Mouse (Mus musculus) intestine, embryonic 14.5 days (tissue): ENCODE measurements around the gene Ccl25. TPM values are rescaled to one million over a fixed set of nuclear protein-coding genes. Genes with fewer than 3 reads are reported as not detected.
"Not testable (repeated sequence)": the region's sequence is repeated elsewhere in the genome, so short reads cannot be mapped to it uniquely, and the experiment has no call there.

Experiments used
- ATAC-seq: fragments of 200-750 bp; cut with Nextera tagmentation; replicated peaks from 2 replicates; pipeline ENCODE4 v1.8.0; 2017; ENCODE audit warnings: low read depth, moderate number of reproducible peaks, moderate TSS enrichment, moderate library complexity; ENCODE audit not compliant: low FRiP score, low TSS enrichment
- DNase-seq: peaks from one replicate; pipeline ENCODE4 v3.0.0-alpha.2; 2018; ENCODE audit warnings: low spot score
- H3K27ac ChIP-seq: fragments of 300-500 bp; sonication (generic); 2 replicates; pipeline ENCODE4 v1.5.1; 2014; ENCODE audit warnings: low read depth, mild to moderate bottlenecking, control low read depth
- H3K27me3 ChIP-seq: fragments of 300-500 bp; sonication (generic); replicated peaks from 2 replicates; pipeline ENCODE4 v1.6.1; 2014; ENCODE audit warnings: low read length, control low read depth; ENCODE audit not compliant: control insufficient read depth, insufficient read depth
- H3K36me3 ChIP-seq: fragments of 300-500 bp; sonication (generic); 2 replicates; pipeline ENCODE4 v1.6.1; 2014; ENCODE audit warnings: low read length, control low read depth; ENCODE audit not compliant: control insufficient read depth, insufficient read depth
- H3K4me1 ChIP-seq: fragments of 300-500 bp; sonication (generic); replicated peaks from 2 replicates; pipeline ENCODE4 v1.6.1; 2014; ENCODE audit warnings: low read length, control low read depth, mixed read lengths; ENCODE audit not compliant: control insufficient read depth, insufficient read depth
- H3K4me2 ChIP-seq: fragments of 300-500 bp; sonication (generic); 2 replicates; pipeline ENCODE4 v1.6.1; 2014; ENCODE audit warnings: low read length
- H3K4me3 ChIP-seq: fragments of 300-500 bp; sonication (generic); 2 replicates; pipeline ENCODE4 v1.5.1; 2014; ENCODE audit warnings: low read depth, low read length, control low read depth, mixed read lengths
- H3K9ac ChIP-seq: fragments of 300-500 bp; sonication (generic); 2 replicates; pipeline ENCODE4 v1.6.1; 2014; ENCODE audit warnings: mild to moderate bottlenecking, low read length
- H3K9me3 ChIP-seq: fragments of 300-500 bp; sonication (generic); 2 replicates; pipeline ENCODE4 v1.6.1; 2016; ENCODE audit warnings: low read length, control low read depth; ENCODE audit not compliant: control insufficient read depth
- WGBS: fragments of 180-500 bp; shearing (Covaris S2); extraction: QIAGEN DNeasy Blood & Tissue Kit; methylation state at CpG from one replicate; pipeline ENCODE4 v1.1.7; 2014; 5-methylcytosine and 5-hydroxymethylcytosine counted together
- polyA plus RNA-seq: library from polyadenylated mRNA; unstranded; fragments of >200 nt; fragmentation: Nextera tagmentation; extraction: Ambion mirVana; gene quantifications from 2 replicates; pipeline ENCODE4 v1.2.1, GENCODE M21; 2014

Ccl25 gene
- polyA plus RNA-seq, 1 experiment from 2014 or later: 24.9 TPM

GRCm38 (mm10) chr8:4367808-4368207 lies 42.8 kb downstream of the Ccl25 start:
- H3K27ac ChIP-seq: no peak overlapping the region
- H3K4me1 ChIP-seq: no peaks in the 10 kb centered on the region
- DNase-seq (no peak), ATAC-seq (no peak)
- H3K4me2 ChIP-seq: no peak overlapping the region
- H3K9me3 ChIP-seq: 0 out of 2 replicates have a peak, but pooled peaks cover 3% of the 10 kb centered on the region
- no peaks in the 10 kb centered on the region for H3K36me3 ChIP-seq
- no peak overlapping the region for H3K4me3 ChIP-seq
- WGBS: 87% methylated on average over 11 of the region's 11 CpGs
- H3K9ac ChIP-seq: no peak overlapping the region
- no peaks in the 10 kb centered on the region for H3K27me3 ChIP-seq

- no peak overlapping the region for H3K9ac ChIP-seq
- 87% methylated on average over 4 of the region's 4 CpGs for WGBS
These were observed 43.5 kb downstream of the Ccl25 start for GRCm38 (mm10) chr8:4368470-4368869.

GRCm38 (mm10) chr8:4370078-4370477 lies 45.1 kb downstream of the Ccl25 start:
- DNase-seq: peak; percentile 55
- no peak overlapping the region for H3K4me2 ChIP-seq
- H3K27me3 ChIP-seq: no peaks in the 10 kb centered on the region
- no peak overlapping the region for H3K9ac ChIP-seq
- H3K27ac ChIP-seq: no peak overlapping the region
- ATAC-seq: no peak
- WGBS: 49% methylated on average over 2 of the region's 2 CpGs
- H3K9me3 ChIP-seq: 0 out of 2 replicates have a peak, but pooled peaks cover 3% of the 10 kb centered on the region
- no peak overlapping the region for H3K4me3 ChIP-seq
- no peaks in the 10 kb centered on the region for H3K4me1 ChIP-seq
- no peaks in the 10 kb centered on the region for H3K36me3 ChIP-seq

More at GRCm38 (mm10) chr8:4368470-4368869, 43.5 kb downstream of the Ccl25 start:
- Histone ChIP-seq H3K27ac (no peak overlapping the region), H3K4me3 (no peak overlapping the region), H3K4me2 (no peak overlapping the region), H3K9me3 (0 out of 2 replicates have a peak, but pooled peaks cover 3% of the 10 kb centered on the region), H3K36me3 (no peaks in the 10 kb centered on the region), H3K27me3 (no peaks in the 10 kb centered on the region), H3K4me1 (no peaks in the 10 kb centered on the region)
- ATAC-seq (no peak), DNase-seq (no peak)

DNA sequence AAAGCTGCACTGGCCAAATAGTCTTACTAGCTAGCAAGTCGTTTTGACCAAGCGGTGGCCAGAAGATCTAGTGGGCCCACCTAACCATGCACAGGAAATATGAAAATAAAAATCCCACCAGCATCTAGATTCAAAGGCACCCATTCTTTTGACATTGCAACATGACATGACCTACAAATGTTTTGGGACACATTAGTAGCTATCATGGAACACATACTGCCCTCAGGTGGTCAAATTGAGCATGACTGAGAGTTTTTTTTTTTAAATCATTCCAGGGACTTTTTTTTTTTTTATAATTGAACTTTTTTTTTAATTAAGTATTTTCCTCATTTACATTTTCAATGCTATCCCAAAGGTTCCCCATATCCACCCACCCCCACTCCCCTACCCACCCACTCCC lies 47.6 kb downstream of the Ccl25 start:
- H3K9ac ChIP-seq: no peak overlapping the region
- no peak for DNase-seq
- 86% methylated on average over 2 of the region's 2 CpGs for WGBS
- no peak overlapping the region for H3K4me2 ChIP-seq
- no peaks in the 10 kb centered on the region for H3K27me3 ChIP-seq
- H3K4me3 ChIP-seq: no peak overlapping the region
- no peak overlapping the region for H3K27ac ChIP-seq
- ATAC-seq: no peak
- H3K4me1 ChIP-seq: no peaks in the 10 kb centered on the region
- no peaks in the 10 kb centered on the region for H3K36me3 ChIP-seq
- H3K9me3 ChIP-seq: no peaks in the 10 kb centered on the region

DNA sequence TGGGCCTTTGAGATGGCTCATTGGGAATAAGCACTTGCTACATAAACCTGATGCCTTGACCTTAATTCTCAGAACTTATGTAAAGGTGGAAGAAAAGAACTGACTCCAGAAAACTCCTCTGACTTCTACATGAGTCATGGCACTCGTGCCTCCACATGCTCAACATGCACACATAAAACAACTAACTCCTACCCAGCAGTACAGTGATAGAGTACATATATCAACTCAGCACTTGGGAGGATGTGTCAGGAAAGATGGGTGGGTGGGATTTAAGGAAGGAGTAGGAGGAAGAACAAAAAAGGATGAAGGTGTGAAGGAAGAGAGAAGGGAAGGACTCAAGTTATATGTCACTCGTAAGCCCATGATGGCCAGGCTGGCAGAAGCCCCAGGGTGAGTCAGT lies 76.4 kb downstream of the Ccl25 start:
- no peaks in the 10 kb centered on the region for H3K36me3 ChIP-seq
- DNase-seq: no peak
- H3K9me3 ChIP-seq: no peaks in the 10 kb centered on the region
- H3K4me2 ChIP-seq: no peak overlapping the region
- H3K4me1 ChIP-seq: no peaks in the 10 kb centered on the region
- H3K27me3 ChIP-seq: no peaks in the 10 kb centered on the region
- no peak overlapping the region for H3K4me3 ChIP-seq
- WGBS: 87% methylated on average over 2 of the region's 2 CpGs
- no peak overlapping the region for H3K9ac ChIP-seq
- no peak for ATAC-seq
- H3K27ac ChIP-seq: no peak overlapping the region

DNA sequence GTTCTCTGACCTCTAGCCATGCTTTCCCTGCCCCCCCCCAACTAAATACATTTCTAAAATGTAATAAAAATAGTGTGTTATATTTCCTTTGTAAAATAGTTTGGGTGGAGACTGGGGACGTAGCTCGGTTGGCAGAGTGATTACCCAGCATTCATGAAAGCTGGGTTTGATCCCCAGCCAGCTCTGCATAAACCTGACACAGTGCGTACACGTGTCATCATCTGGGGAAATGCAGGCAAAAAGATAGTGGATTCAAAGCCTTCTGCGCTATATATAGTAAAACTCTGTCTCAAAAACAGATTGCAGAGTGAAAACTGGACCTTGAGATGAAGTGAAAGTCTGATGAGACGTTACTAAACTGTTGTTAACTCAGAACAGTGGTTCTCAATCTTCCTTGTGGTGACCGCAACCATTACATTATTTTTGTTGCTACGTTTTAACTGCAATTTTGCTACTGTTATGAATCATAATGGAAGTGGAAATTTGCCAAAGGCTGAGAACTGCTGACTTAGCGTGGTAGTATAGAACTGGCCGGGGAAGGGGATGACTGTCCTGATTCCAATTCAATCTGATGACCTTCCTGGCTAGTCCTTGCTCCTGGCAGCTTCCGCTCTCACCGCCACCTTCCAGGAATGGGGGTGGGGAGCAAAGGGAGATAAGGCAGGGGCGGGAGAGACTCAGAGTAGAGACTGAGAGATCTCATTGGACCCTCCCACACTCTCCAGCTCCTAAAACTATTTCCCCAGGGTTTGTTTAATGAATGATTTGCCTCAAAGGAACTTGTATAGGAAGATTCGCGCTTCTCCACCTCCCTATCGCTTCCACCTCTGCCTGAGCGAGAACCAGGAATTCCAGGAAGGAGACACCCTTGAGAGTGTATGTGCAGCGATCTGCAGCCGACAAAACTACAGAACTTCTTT lies 79.2 kb downstream of the Ccl25 start:
- 36% methylated on average over 19 of the region's 19 CpGs for WGBS
- peak; percentile 67 for ATAC-seq
- Histone ChIP-seq H3K9me3 (no peaks in the 10 kb centered on the region), H3K4me2 (peak overlapping the region; percentile 71), H3K27ac (no peak overlapping the region), H3K27me3 (no peaks in the 10 kb centered on the region), H3K9ac (peak overlapping the region; percentile 53), H3K36me3 (no peaks in the 10 kb centered on the region), H3K4me1 (no peaks in the 10 kb centered on the region), H3K4me3 (peak overlapping the region; percentile 35)
- DNase-seq: no peak

GRCm38 (mm10) chr8:4404880-4405261 lies 79.9 kb downstream of the Ccl25 start:
- H3K4me3 ChIP-seq: peak overlapping the region; percentile 35
- no peaks in the 10 kb centered on the region for H3K4me1 ChIP-seq
- DNase-seq (peak; percentile 71), ATAC-seq (peak; percentile 54)
- no peaks in the 10 kb centered on the region for H3K9me3 ChIP-seq
- H3K4me2 ChIP-seq: peak overlapping the region; percentile 71
- WGBS: 14% methylated on average over 16 of the region's 16 CpGs
- H3K36me3 ChIP-seq: no peaks in the 10 kb centered on the region
- no peaks in the 10 kb centered on the region for H3K27me3 ChIP-seq
- H3K27ac ChIP-seq: no peak overlapping the region
- H3K9ac ChIP-seq: peak overlapping the region; percentile 53

GRCm38 (mm10) chr8:4408425-4408824 lies 83.4 kb downstream of the Ccl25 start:
- H3K27ac ChIP-seq, H3K9ac ChIP-seq, H3K4me1 ChIP-seq, H3K9me3 ChIP-seq, ATAC-seq, H3K4me3 ChIP-seq, H3K36me3 ChIP-seq, H3K27me3 ChIP-seq, H3K4me2 ChIP-seq, DNase-seq: not testable (repeated sequence)
- WGBS: 65% methylated on average over 6 of the region's 6 CpGs
